Mouse (Mus musculus) left cerebral cortex, adult 11 months (tissue): Measurements from ENCODE around the gene H2-T22.
"Not testable (repeated sequence)": the region's sequence is repeated elsewhere in the genome, so short reads cannot be mapped to it uniquely, and the experiment has no call there.

Experiments used
- DNase-seq: peaks from one replicate; pipeline ENCODE4 v3.0.0; 2022; ENCODE audit warnings: low spot score

H2-T22 gene

GRCm38 (mm10) chr17:36030046-36030702 is 12.4 kb downstream of the H2-T22 start:
- DNase-seq = not testable (repeated sequence)

- no peak for DNase-seq
Measured at GRCm38 (mm10) chr17:36028879-36029619, 13.5 kb downstream of the H2-T22 start.

GRCm38 (mm10) chr17:36027663-36028062 is 14.9 kb downstream of the H2-T22 start:
- DNase-seq = no peak

- no peak for DNase-seq
Measured at GRCm38 (mm10) chr17:36025901-36026300, 16.6 kb downstream of the H2-T22 start.

GRCm38 (mm10) chr17:36025197-36025596 is 17.4 kb downstream of the H2-T22 start:
- no peak for DNase-seq

GRCm38 (mm10) chr17:36023710-36024654 is 18.6 kb downstream of the H2-T22 start:
- no peak for DNase-seq

GRCm38 (mm10) chr17:36022922-36023321 is 19.6 kb downstream of the H2-T22 start:
- no peak for DNase-seq

- no peak for DNase-seq
Measured at GRCm38 (mm10) chr17:36022098-36022497, 20.4 kb downstream of the H2-T22 start.

- DNase-seq = no peak
Measured at GRCm38 (mm10) chr17:36021309-36021708, 21.2 kb downstream of the H2-T22 start.

- no peak for DNase-seq
Measured at GRCm38 (mm10) chr17:36020191-36021073, 22.1 kb downstream of the H2-T22 start, which contains the start of gene H2-T24. Gene H2-T24, minus strand, starts transcription at chr17:36020560.

GRCm38 (mm10) chr17:36019519-36019918 is 23.0 kb downstream of the H2-T22 start:
- DNase-seq = no peak

- no peak for DNase-seq
Measured at GRCm38 (mm10) chr17:36018979-36019378, 23.6 kb downstream of the H2-T22 start.

- DNase-seq = no peak
Measured at GRCm38 (mm10) chr17:36017046-36017445, 25.5 kb downstream of the H2-T22 start.

- no peak for DNase-seq
Measured at GRCm38 (mm10) chr17:36014977-36015376, 27.6 kb downstream of the H2-T22 start.

GRCm38 (mm10) chr17:36004409-36004808 is 38.1 kb downstream of the H2-T22 start:
- not testable (repeated sequence) for DNase-seq

- DNase-seq = no peak
Measured at GRCm38 (mm10) chr17:36003331-36003730, 39.2 kb downstream of the H2-T22 start.

- no peak for DNase-seq
Measured at GRCm38 (mm10) chr17:36001966-36002365, 40.6 kb downstream of the H2-T22 start.

- DNase-seq = no peak
Measured at GRCm38 (mm10) chr17:36001121-36001897, 41.2 kb downstream of the H2-T22 start.

GRCm38 (mm10) chr17:36000349-36000748 is 42.2 kb downstream of the H2-T22 start:
- no peak for DNase-seq

- no peak for DNase-seq
Measured at GRCm38 (mm10) chr17:35999356-35999755, 43.2 kb downstream of the H2-T22 start.
